Mouse (Mus musculus) heart, embryonic 11.5 days (tissue): Measurements from ENCODE around the gene Frat1. TPM values are rescaled to one million over a fixed set of nuclear protein-coding genes. Genes with fewer than 3 reads are reported as not detected.
"Not testable (repeated sequence)": the region's sequence is repeated elsewhere in the genome, so short reads cannot be mapped to it uniquely, and the experiment has no call there.

Experiments used
- ATAC-seq: fragments of 200-750 bp; cut with Nextera tagmentation; replicated peaks from 2 replicates; pipeline ENCODE4 v1.8.0; 2017; ENCODE audit warnings: moderate library complexity; ENCODE audit not compliant: insufficient number of reproducible peaks, low FRiP score, low TSS enrichment
- H3K27ac ChIP-seq: fragments of 300-500 bp; sonication (generic); 2 replicates; pipeline ENCODE4 v1.5.1; 2014; ENCODE audit warnings: mild to moderate bottlenecking, low read depth, low read length
- H3K27me3 ChIP-seq: fragments of 300-500 bp; sonication (generic); 2 replicates; pipeline ENCODE4 v1.6.1; 2014; ENCODE audit warnings: mild to moderate bottlenecking, low read length, mixed read lengths; ENCODE audit not compliant: control insufficient read depth, insufficient read depth
- H3K36me3 ChIP-seq: fragments of 300-500 bp; sonication (generic); 2 replicates; pipeline ENCODE4 v1.6.1; 2014; ENCODE audit warnings: mild to moderate bottlenecking, low read length, moderate library complexity, mixed read lengths; ENCODE audit not compliant: control insufficient read depth, insufficient read depth
- H3K4me1 ChIP-seq: fragments of 300-500 bp; sonication (generic); 2 replicates; pipeline ENCODE4 v1.6.1; 2014; ENCODE audit warnings: low read length; ENCODE audit not compliant: control insufficient read depth, insufficient read depth
- H3K4me2 ChIP-seq: fragments of 300-500 bp; sonication (generic); 2 replicates; pipeline ENCODE4 v1.6.1; 2014; ENCODE audit warnings: mild to moderate bottlenecking, moderate library complexity
- H3K4me3 ChIP-seq: fragments of 300-500 bp; sonication (generic); 2 replicates; pipeline ENCODE4 v1.5.1; 2014; ENCODE audit warnings: low read depth, low read length
- H3K9ac ChIP-seq: fragments of 300-500 bp; sonication (generic); 2 replicates; pipeline ENCODE4 v1.6.1; 2014; ENCODE audit warnings: mild to moderate bottlenecking, low read depth, low read length, moderate library complexity
- H3K9me3 ChIP-seq: fragments of 300-500 bp; sonication (generic); replicated peaks from 2 replicates; pipeline ENCODE4 v1.6.1; 2016; ENCODE audit warnings: low read length; ENCODE audit not compliant: control insufficient read depth
- WGBS: fragments of 180-500 bp; shearing (Covaris S2); extraction: QIAGEN DNeasy Blood & Tissue Kit; methylation state at CpG from one replicate; pipeline ENCODE4 v1.1.7; 2014; ENCODE audit not compliant: insufficient replicate concordance; 5-methylcytosine and 5-hydroxymethylcytosine counted together
- polyA plus RNA-seq: library from polyadenylated mRNA; unstranded; fragments of >200 nt; fragmentation: Nextera tagmentation; extraction: Ambion mirVana; gene quantifications from 2 replicates; pipeline ENCODE4 v1.2.1, GENCODE M21; 2014

Frat1 gene
- polyA plus RNA-seq, 1 experiment from 2014 or later: 3.6 TPM

GRCm38 (mm10) chr19:41842196-41842595 lies 12.4 kb downstream of the Frat1 start:
- H3K27me3 ChIP-seq: no peaks in the 10 kb centered on the region
- H3K27ac ChIP-seq: no peak overlapping the region
- H3K9ac ChIP-seq: no peak overlapping the region
- no peak for ATAC-seq
- no peaks in the 10 kb centered on the region for H3K9me3 ChIP-seq
- H3K4me2 ChIP-seq: no peak overlapping the region
- H3K4me1 ChIP-seq: peaks cover 25% of the 10 kb centered on the region
- H3K36me3 ChIP-seq: no peaks in the 10 kb centered on the region
- H3K4me3 ChIP-seq: no peak overlapping the region
- 82% methylated on average over 4 of the region's 4 CpGs for WGBS

GRCm38 (mm10) chr19:41842706-41843105 lies 12.9 kb downstream of the Frat1 start:
- WGBS: 79% methylated on average over 4 of the region's 4 CpGs
- Histone ChIP-seq H3K36me3 (no peaks in the 10 kb centered on the region), H3K4me3 (no peak overlapping the region), H3K4me2 (no peak overlapping the region), H3K9me3 (no peaks in the 10 kb centered on the region), H3K27me3 (no peaks in the 10 kb centered on the region), H3K4me1 (peaks cover 20% of the 10 kb centered on the region), H3K27ac (no peak overlapping the region), H3K9ac (no peak overlapping the region)
- ATAC-seq: no peak

- Histone ChIP-seq H3K4me1 (peaks cover 13% of the 10 kb centered on the region), H3K27ac (no peak overlapping the region), H3K4me2 (no peak overlapping the region), H3K4me3 (no peak overlapping the region), H3K36me3 (no peaks in the 10 kb centered on the region), H3K9ac (no peak overlapping the region), H3K9me3 (no peaks in the 10 kb centered on the region), H3K27me3 (no peaks in the 10 kb centered on the region)
- WGBS: 76% methylated on average over 6 of the region's 6 CpGs
- no peak for ATAC-seq
Measured at GRCm38 (mm10) chr19:41844345-41844744, 14.6 kb downstream of the Frat1 start.

- no peak for ATAC-seq
- Histone ChIP-seq H3K9ac (peak overlapping the region; percentile 82), H3K4me1 (peaks cover 7% of the 10 kb centered on the region), H3K9me3 (no peaks in the 10 kb centered on the region), H3K27me3 (no peaks in the 10 kb centered on the region), H3K4me3 (peak overlapping the region; percentile 78), H3K4me2 (peak overlapping the region; percentile 100), H3K36me3 (no peaks in the 10 kb centered on the region), H3K27ac (no peak overlapping the region)
- WGBS: 11% methylated on average over 21 of the region's 21 CpGs
Measured at GRCm38 (mm10) chr19:41846366-41847090, 16.8 kb downstream of the Frat1 start.

- peak; percentile 11; the same call in 1 of the 2 replicates for ATAC-seq
- H3K4me3 ChIP-seq: peak overlapping the region; percentile 78
- H3K4me2 ChIP-seq: peak overlapping the region; percentile 100
- H3K9ac ChIP-seq: peak overlapping the region; percentile 82
- WGBS: 0% methylated on average over 41 of the region's 64 CpGs
- H3K27me3 ChIP-seq: no peaks in the 10 kb centered on the region
- H3K9me3 ChIP-seq: no peaks in the 10 kb centered on the region
- peaks cover 6% of the 10 kb centered on the region for H3K4me1 ChIP-seq
- H3K36me3 ChIP-seq: no peaks in the 10 kb centered on the region
- peak overlapping the region; percentile 79 for H3K27ac ChIP-seq
Measured at GRCm38 (mm10) chr19:41847091-41847581, 17.4 kb downstream of the Frat1 start.

GRCm38 (mm10) chr19:41847614-41847991 lies 17.8 kb downstream of the Frat1 start:
- peak overlapping the region; percentile 79 for H3K27ac ChIP-seq
- ATAC-seq: peak; percentile 37
- H3K27me3 ChIP-seq, H3K9me3 ChIP-seq, H3K36me3 ChIP-seq, H3K4me1 ChIP-seq: not testable (repeated sequence)
- H3K4me2 ChIP-seq: peak overlapping the region; percentile 100
- under 1% methylated on average over 50 of the region's 53 CpGs for WGBS
- H3K4me3 ChIP-seq: peak overlapping the region; percentile 78
- peak overlapping the region; percentile 82 for H3K9ac ChIP-seq

GRCm38 (mm10) chr19:41847992-41848851 lies 18.5 kb downstream of the Frat1 start, which contains the start of gene Frat2:
Gene Frat2 (minus strand): TSS chr19:41848132.
- WGBS: under 1% methylated on average over 72 of the region's 72 CpGs
- Histone ChIP-seq H3K4me1 (peaks cover 6% of the 10 kb centered on the region), H3K27ac (peak within 1 kb of the TSS; percentile 79), H3K9ac (peak within 1 kb of the TSS; percentile 82), H3K4me3 (peak within 1 kb of the TSS; percentile 78), H3K9me3 (no peaks in the 10 kb centered on the region), H3K27me3 (no peaks in the 10 kb centered on the region), H3K4me2 (peak within 1 kb of the TSS; percentile 100), H3K36me3 (no peaks in the 10 kb centered on the region)
- peak; percentile 93 for ATAC-seq

- no peak for ATAC-seq
- no peaks in the 10 kb centered on the region for H3K9me3 ChIP-seq
- no peak overlapping the region for H3K9ac ChIP-seq
- no peaks in the 10 kb centered on the region for H3K27me3 ChIP-seq
- H3K36me3 ChIP-seq: no peaks in the 10 kb centered on the region
- peaks cover 6% of the 10 kb centered on the region for H3K4me1 ChIP-seq
- H3K4me2 ChIP-seq: no peak overlapping the region
- 42% methylated on average over 6 of the region's 6 CpGs for WGBS
- H3K4me3 ChIP-seq: no peak overlapping the region
- H3K27ac ChIP-seq: no peak overlapping the region
Measured at GRCm38 (mm10) chr19:41850021-41850718, 20.4 kb downstream of the Frat1 start.
